Mouse (Mus musculus) c-Kit-positive CD71-positive TER-119-negative erythroid progenitor cells, embryonic 14.5 days (primary cell): ENCODE measurements around the gene Plgrkt.
A peak's percentile ranks its signal among the peaks of the same experiment; 100 is the strongest.

Source experiments
- DNase-seq: peaks from one replicate; pipeline ENCODE4 v3.0.0-alpha.2; 2013; ENCODE audit warnings: low read depth

The Plgrkt gene

DNA sequence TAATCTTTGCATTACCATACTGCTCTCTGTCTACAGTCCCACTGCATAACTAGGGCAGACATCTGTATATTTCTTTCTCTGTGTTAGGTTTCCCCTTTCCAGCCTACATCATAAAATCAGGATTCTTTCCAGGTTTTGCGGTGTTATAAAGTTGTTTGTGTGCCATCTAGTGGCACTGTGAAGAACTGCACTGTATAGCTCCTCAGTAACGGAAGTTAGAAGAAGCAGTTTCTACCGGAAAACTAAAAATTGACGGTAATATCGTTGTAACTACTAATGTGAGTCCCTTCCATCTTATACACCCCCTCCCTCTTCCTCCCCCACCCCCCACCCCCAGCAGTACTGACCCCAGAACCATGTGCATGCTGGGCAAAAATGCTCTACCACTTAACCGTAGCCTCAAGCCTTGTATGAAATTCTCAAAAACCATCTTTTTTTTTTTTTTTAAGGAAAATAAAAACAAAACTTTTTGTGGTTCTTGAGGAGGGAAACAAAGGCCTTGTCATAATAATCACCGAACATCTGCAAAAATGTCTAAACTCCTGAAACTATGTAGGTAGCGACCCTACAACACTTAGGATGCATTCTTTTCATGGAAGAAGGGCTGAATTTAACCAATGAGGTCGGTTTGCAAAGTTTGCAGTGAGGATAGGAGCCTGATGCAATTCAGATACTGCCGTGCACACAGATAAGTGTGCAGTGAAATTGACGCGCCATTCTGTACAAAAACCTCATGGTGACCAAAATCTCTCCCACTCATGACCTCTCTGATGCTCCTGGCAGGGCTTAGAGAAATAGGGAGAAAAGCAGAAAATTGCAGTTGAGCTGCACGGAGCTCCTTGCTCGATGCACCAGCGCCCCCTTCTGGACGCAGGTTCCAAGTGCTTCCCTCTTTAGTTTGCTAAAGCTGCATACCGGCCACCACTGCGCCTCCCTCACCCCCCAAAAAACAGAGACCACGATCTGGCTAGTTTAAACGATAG lies 12.0 kb downstream of the Plgrkt start:
- DNase-seq: peak; percentile 83

GRCm38 (mm10) chr19:29350991-29351390 lies 16.2 kb downstream of the Plgrkt start:
- no peak for DNase-seq

- DNase-seq: no peak
These were observed 21.6 kb downstream of the Plgrkt start for GRCm38 (mm10) chr19:29345636-29346035.

DNA sequence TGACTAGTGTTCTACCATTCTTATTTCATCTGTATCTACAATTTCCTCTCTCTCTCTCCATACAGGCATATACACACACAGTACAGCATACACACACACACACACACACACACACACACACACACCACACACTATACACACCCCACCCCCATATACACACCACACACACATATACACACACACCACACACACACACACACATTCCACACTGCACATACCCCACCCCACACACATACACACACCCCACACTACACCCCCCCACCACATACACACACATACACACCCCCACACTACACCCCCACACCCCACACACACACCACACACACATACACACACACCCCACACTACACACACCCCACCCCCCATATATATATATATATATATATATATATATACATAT lies 22.3 kb downstream of the Plgrkt start:
- DNase-seq: no peak

DNA sequence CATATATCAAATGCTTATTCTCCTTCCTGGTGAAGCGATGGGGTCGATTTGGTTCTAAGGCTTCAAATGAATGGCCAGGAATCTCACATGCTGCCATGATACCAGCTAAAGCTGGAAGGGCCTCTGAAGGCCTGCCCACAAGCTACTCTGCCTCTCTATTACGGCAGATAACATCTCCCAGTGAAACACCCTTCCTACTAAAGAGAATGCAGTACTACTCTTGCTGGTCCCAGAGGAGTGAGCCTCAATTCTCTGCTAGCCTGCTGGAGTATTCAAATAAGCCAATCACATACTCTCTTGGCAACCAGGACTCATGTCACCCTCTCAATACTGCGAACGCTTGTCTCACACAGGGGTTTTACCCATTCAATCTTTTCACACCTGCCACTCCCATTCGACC lies 24.9 kb downstream of the Plgrkt start:
- DNase-seq: no peak

- DNase-seq: no peak
These were observed 26.2 kb downstream of the Plgrkt start for GRCm38 (mm10) chr19:29341029-29341428.

DNA sequence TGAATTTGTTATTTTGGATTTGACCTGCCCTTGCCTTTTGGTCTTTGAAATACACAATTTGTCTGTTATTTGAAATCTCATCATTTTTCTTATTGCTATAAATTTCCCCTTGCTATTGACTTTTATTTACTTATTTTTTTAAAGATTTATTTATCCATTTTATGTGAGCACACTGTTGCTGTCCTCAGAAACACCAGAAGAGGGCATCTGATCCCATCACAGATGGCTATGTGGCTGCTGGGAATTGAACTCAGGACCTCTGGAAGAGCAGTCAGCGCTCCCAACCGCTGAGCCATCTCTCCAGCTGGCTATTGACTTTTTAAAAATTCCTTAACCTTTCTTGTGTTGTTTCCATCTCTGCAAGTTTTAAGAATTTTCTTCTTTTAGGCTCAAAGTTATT lies 30.6 kb downstream of the Plgrkt start:
- DNase-seq: no peak

- no peak for DNase-seq
These were observed 33.0 kb downstream of the Plgrkt start, which contains the start of gene Rln1 for GRCm38 (mm10) chr19:29334068-29334745. TSS of gene Rln1 (minus strand) at chr19:29334670.

- DNase-seq: no peak
These were observed 40.2 kb downstream of the Plgrkt start for GRCm38 (mm10) chr19:29326822-29327552.

GRCm38 (mm10) chr19:29326396-29326795 lies 40.8 kb downstream of the Plgrkt start:
- no peak for DNase-seq

GRCm38 (mm10) chr19:29325852-29326180 lies 41.4 kb downstream of the Plgrkt start:
- no peak for DNase-seq

DNA sequence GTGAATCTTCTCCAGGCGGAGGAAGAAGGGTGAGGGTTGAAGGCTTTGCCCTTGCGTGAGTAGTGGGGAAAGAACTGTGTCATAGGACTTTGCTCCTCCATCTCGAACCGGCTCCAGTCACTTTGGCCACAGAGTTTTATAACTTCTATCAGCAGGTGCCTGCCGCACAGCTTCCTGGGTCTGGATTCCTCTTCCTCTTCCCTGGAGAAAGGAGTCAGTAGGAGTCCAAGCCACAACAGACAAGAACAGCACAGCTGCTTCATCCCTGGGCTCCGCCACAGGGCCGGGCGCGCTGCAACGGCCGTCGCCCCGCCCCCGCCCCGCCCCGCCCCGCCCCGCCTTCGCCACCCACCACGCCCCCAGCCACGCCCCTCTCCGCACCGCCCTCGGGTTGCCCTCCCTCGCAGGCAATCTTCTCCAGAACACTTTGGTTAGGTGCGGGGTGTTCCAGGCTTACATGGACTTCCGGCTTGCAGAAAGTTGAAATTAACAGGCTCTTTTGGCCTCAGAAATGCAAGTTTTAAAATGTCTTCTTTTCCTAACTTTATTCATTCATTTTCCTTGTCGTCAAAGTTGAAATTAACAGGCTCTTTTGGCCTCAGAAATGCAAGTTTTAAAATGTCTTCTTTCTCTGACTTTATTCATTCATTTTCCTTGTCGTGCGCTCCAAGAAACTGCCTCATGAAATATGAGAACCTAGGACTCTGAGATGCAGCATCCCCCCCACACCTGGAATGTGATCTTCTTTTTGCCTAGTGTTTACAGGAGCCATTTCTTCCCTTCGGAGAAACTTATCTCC lies 41.9 kb downstream of the Plgrkt start, which contains the start of gene Insl6:
Insl6 (minus strand) TSS at position 304 of the 799 bp plus-strand sequence.
- peak; percentile 50 for DNase-seq

DNA sequence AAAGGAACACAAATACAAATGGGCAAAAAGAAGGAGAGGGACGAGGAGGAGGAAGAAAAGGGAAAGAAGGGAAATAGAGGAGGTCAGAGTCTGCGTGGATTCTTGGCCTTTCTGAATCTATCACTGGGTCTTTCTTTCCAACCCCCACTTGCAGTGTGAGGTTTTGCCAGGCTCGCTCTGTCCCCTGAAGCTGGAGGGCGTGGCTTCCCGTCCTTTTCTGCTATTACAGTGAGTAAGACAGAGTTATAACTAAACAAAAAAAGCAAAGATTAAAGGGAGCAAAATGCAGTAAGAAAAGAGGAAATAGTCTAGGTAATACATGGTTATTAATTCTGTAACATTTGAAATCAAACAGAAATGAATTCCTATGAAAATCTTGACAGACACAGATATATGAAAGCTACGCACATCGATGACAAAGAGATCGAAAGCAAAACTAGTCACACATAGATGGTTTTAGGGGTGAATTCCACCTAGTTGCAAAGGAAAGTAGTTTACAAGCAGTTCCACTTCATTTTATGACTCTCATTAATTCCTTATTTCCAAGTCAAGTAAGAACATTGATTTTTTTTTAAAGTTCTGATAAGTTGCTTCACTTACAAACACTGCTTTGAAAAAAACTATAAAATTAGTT lies 43.7 kb downstream of the Plgrkt start:
- DNase-seq: no peak

DNA sequence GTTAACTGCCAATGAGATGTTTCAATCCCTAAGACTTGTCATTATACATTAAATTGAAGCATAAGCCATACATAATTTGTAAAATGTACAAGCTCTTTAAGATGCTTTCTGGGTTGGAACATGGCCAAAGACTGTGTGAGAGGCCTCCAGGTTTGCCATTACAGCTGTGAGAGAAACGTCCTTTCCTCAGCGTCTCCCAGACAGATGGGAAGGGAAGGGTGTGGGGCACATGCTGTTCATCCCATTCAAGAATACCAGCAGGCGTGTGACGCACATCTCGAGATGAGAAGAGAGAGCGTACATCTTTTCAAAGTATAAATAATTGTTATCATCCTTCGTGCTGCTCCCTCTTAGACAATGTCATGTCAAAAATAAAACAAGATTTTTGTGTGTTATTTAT lies 54.5 kb downstream of the Plgrkt start:
- no peak for DNase-seq

- no peak for DNase-seq
These were observed 55.4 kb downstream of the Plgrkt start for GRCm38 (mm10) chr19:29311791-29312190.

DNA sequence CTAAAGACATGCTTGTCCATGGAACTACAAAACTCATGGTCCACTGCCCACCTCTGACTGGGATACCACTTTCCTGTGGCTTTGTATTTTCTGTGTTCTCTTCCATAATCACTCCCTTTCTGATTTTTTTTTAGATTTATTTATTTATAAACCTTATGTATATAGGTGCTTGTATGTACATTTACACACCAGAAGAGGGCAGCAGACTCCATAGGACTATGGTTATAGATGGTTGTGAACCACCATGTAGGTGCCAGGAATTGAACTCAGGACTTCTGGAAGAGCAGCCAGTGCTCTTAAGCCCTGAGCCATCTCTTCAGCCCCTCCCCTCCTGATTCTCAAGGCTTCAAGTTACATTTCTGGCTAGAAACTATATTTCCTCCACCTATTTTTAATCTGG lies 58.4 kb downstream of the Plgrkt start:
- no peak for DNase-seq

DNA sequence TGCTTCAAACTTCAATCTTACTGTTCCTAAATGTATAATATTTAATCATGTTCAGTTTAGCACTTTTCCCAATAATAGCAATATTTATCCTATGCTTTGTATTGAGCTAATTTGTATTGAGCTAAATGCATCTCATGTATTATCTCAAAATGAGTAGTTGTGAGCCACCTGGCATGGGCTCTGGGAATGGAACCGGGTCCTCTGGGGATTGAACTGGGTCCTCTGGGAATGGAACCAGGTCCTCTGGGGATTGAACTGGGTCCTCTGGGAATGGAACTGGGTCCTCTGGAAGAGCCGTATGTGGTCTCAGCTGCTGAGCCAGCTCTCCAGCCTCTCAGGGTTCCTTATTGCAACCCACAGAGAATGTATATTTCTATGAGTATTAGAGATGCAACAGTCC lies 65.1 kb downstream of the Plgrkt start:
- DNase-seq: no peak

GRCm38 (mm10) chr19:29300919-29301318 lies 66.3 kb downstream of the Plgrkt start:
- no peak for DNase-seq
